Mouse (Mus musculus): Measurements from ENCODE around the gene Csmd2.

GRCm38 (mm10) chr4:128393864-128394263 is 406.2 kb downstream of the Csmd2 start:
- no peak for TF ChIP-seq POLR2A (IDR thresholded peaks at IDR 0.05; ENCODE audit: borderline replicate concordance, extremely low read depth, low read depth, low read length)
- TF ChIP-seq CTCF (IDR thresholded peaks at IDR 0.05; ENCODE audit: insufficient read depth, low read length) = no peak

Data from lung, adult 2 months (tissue).